Mouse (Mus musculus) common myeloid progenitor, adult 5-6 weeks (primary cell): ENCODE data around the gene 1700008O03Rik. TPM values are rescaled to one million over a fixed set of nuclear protein-coding genes. Genes with fewer than 3 reads are reported as not detected.

ENCODE experiments used
- ATAC-seq: replicated peaks from 2 replicates; pipeline ENCODE4 v1.8.0; 2016; ENCODE audit warnings: low read depth, mild to moderate bottlenecking, moderate TSS enrichment, inconsistent platforms; ENCODE audit not compliant: poor library complexity, severe bottlenecking
- total RNA-seq: library from RNA; stranded (forward); fragments of 200-1000, 187-1606 nt; gene quantifications from 2 replicates; pipeline ENCODE4 v1.2.3, GENCODE M21; 2017

Gene 1700008O03Rik
- total RNA-seq, 1 experiment from 2014 or later = 0.78 TPM

GRCm38 (mm10) chr7:44351881-44352749 is 33.5 kb downstream of the 1700008O03Rik start:
- no peak for ATAC-seq

DNA sequence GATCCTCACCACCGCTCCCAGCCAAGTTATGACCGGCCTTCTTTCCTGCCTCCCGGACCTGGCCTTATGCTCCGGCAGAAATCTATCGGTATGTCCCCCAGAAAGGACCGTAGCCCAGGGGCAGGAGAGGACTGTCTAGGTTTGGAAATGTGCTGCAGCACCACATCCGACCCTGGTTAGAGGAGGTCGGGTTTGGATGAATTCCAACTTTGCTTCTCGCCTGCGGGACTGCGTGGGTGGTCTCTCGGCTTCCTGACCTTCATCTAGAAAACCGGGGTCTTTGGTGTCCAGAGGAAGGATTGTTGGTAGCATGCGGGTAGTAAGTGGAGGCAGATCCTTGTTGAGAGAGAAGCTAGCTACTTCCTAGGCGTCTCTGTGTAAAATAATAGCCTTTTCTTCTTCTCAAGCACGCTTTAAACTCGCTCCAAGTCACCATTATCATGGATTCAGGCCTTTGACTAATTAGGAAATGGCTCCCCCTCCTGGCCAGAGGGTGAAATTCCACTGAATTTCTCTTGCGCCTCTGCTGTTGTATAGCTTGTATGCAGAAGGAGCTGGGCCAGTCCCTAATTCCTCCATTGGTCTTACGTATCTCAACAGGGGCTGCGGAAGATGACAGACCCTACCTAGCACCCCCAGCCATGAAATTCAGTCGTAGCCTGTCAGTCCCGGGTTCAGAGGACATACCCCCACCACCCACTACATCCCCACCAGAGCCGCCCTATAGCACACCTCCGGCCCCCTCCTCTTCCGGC is 34.5 kb downstream of the 1700008O03Rik start:
- ATAC-seq = peak; percentile 80

- ATAC-seq = no peak
These were observed 36.6 kb downstream of the 1700008O03Rik start for GRCm38 (mm10) chr7:44349043-44349442.

GRCm38 (mm10) chr7:44344622-44345021 is 41.0 kb downstream of the 1700008O03Rik start:
- peak; percentile 87 for ATAC-seq

- ATAC-seq = no peak
These were observed 42.1 kb downstream of the 1700008O03Rik start for GRCm38 (mm10) chr7:44343459-44344015.

DNA sequence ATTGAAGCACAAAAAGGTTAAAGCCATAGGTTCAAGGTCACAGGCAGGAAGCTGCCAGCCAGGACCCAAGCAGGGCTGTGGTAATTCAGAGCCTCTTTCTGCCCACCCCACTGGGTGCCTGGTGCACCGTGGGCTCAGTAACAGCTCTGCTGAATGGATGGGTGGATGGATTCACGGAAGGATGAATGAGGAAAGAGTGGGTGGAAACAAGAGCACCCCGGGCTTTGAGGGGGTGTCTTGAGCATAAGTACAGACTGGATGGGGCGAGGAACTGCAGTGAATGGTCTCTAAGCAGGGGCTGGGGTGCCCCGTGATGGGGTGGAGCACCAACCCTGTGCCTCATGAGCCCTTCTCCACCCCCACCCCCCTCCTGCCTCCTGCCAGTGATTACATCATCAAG is 43.9 kb downstream of the 1700008O03Rik start:
- no peak for ATAC-seq

GRCm38 (mm10) chr7:44341119-44341518 is 44.5 kb downstream of the 1700008O03Rik start:
- no peak for ATAC-seq

GRCm38 (mm10) chr7:44340226-44340625 is 45.4 kb downstream of the 1700008O03Rik start:
- ATAC-seq = no peak

GRCm38 (mm10) chr7:44337121-44337849 is 48.3 kb downstream of the 1700008O03Rik start:
- no peak for ATAC-seq

GRCm38 (mm10) chr7:44336046-44337021 is 49.3 kb downstream of the 1700008O03Rik start:
- no peak for ATAC-seq

GRCm38 (mm10) chr7:44335031-44335878 is 50.4 kb downstream of the 1700008O03Rik start:
- ATAC-seq = peak; percentile 62; the same call in 1 of the 2 replicates

DNA sequence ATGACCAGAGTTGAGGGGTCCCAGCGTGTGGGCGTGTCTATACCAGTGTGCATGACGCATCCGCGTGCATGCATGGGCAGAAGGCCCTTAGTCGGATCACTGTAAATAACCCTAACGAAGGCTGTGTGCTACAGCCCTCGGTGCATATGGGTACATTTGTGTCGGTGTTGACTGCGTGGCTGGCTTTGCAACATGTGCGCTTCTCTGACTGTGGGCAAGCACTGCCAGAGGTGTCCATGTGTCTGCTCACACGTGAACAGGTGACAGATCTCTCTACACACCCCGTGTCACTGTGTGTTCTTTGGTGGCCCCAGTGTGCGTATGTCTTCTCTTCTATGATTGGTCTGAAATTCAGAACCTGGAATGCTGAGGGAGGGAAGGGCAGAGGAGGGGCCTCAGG is 51.5 kb downstream of the 1700008O03Rik start:
- ATAC-seq = no peak

DNA sequence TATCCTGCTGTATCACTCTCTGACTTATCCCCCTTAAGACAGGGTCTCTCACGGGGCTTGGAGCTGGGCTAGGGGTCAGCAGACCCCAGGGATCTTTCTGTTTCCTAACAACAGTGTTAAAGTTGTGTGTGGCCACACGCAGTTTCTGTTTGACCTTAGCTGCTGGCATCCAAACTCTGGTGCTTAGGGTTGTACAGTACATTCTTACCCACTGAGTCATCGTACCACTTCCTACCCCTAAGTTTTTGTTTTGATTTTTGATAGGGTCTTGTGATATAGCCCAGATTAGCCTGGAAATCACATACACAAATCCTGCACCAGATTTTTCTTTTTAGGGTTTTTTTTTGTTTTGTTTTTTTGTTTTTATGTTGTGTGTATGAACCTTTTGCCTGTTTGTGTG is 53.3 kb downstream of the 1700008O03Rik start:
- ATAC-seq = no peak

DNA sequence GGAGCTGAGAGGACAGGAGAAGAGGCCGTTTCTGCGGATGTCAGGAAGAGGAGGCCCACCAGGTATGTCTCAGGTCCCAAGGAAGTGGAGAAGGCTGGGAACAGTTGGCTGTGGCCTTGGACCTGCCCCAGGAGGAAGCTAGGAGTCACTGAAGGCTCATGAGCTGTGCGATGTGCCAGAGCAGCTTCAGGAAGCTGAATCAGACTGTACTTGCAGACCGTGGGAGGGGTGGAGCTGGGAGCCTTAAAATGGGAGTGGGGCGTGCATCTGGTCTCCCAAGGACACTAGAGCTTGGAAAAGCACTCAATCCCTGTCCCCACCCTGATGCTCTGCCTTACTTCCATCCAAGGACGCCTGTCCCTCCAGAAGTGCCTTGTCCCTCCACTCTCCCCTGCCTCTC is 59.0 kb downstream of the 1700008O03Rik start:
- no peak for ATAC-seq

DNA sequence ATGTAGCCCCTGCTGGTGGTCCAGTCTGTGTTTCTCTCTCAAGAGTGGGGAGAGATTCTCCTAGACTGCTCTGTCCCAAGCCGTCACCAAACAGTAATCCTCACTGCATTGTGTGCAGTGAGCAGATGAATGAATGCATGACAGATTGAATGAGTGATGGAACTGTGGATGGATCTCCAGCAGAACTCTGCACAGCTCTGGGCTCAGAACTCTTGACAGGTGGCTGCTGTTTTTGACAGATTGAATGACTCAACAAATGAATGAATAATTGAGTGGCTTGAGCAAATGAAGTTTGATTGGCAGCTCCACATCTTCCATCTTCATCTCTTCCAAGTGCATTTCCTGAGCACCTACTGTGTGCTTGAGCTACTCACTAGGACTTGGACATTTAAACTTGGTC is 63.3 kb downstream of the 1700008O03Rik start:
- ATAC-seq = no peak

DNA sequence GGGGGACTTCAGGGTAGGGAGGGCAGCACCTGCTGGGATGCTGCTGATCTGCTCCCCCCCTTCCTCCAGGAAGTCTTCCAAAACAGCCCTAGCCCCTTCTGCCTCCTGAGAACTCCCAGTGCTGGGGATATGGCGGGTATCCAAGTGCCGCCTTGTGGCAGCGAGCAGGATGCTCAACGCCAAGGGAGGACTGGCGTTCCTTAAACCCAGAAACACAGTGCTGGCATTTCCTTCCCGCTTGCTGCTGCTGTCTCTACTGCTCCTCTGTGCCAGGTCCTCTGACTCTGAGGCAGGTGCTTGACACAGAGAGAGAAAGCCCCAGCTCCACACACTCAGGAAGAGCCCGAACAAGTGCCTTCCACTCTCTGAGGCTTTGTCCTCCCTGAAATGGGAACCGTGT is 64.7 kb downstream of the 1700008O03Rik start:
- no peak for ATAC-seq

DNA sequence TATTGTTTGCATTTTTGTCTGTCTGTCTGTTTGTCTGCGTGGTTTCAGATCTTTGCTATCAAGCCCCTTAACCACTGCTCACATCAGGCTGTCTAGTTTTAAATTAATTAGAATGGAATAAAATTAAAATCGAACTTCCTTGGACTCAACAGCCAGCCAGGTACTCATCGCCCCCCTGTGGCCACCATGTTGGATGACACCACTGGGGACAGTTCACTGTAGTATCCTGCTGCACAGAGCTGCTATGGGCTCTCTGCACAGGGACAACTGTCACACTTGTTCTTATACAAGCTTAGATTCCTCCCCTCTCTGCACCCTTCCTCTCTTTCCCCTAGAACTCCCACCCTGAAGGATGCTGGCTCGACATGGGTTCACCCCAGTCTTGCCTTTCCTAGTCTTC is 67.7 kb downstream of the 1700008O03Rik start:
- ATAC-seq = peak; percentile 78; the same call in 1 of the 2 replicates

- no peak for ATAC-seq
These were observed 73.1 kb downstream of the 1700008O03Rik start for GRCm38 (mm10) chr7:44312484-44312883.
